Mouse (Mus musculus) left cerebral cortex, adult 11 months (tissue): ENCODE measurements at regions not wholly inside any gene's neighbourhood (a gene's known extent, or its start where the extent isn't known, plus 50 kb on each side); places are given as distances from the start of the nearest gene placed in this dataset.
"Not testable (repeated sequence)": the region's sequence is repeated elsewhere in the genome, so short reads cannot be mapped to it uniquely, and the experiment has no call there.

Experiments
- DNase-seq: peaks from one replicate; pipeline ENCODE4 v3.0.0; 2022; ENCODE audit warnings: low spot score

GRCm38 (mm10) chr14:120755389-120755788, 155.6 kb upstream of the Ipo5 start:
- DNase-seq, result no peak

GRCm38 (mm10) chr14:120758200-120758830, 152.7 kb upstream of the Ipo5 start:
- no peak for DNase-seq

- DNase-seq, result no peak
Measured at GRCm38 (mm10) chr14:120762168-120762567, 148.9 kb upstream of the Ipo5 start.

GRCm38 (mm10) chr14:120762733-120763132, 148.3 kb upstream of the Ipo5 start:
- DNase-seq, result no peak

- DNase-seq, result no peak
Measured at GRCm38 (mm10) chr14:120763796-120764195, 147.2 kb upstream of the Ipo5 start.

GRCm38 (mm10) chr14:120764386-120764785, 146.6 kb upstream of the Ipo5 start:
- no peak for DNase-seq

GRCm38 (mm10) chr14:120766451-120766850, 144.6 kb upstream of the Ipo5 start:
- DNase-seq, result no peak

GRCm38 (mm10) chr14:120770579-120770978, 140.4 kb upstream of the Ipo5 start:
- no peak for DNase-seq

- DNase-seq, result not testable (repeated sequence)
Measured at GRCm38 (mm10) chr14:120773001-120773400, 138.0 kb upstream of the Ipo5 start.

GRCm38 (mm10) chr14:120791828-120792554, 119.0 kb upstream of the Ipo5 start:
- DNase-seq, result no peak

- DNase-seq, result no peak
Measured at GRCm38 (mm10) chr14:120797916-120798490, 113.0 kb upstream of the Ipo5 start.

- no peak for DNase-seq
Measured at GRCm38 (mm10) chr14:120803191-120803590, 107.8 kb upstream of the Ipo5 start.

- no peak for DNase-seq
Measured at GRCm38 (mm10) chr14:120803739-120804138, 107.3 kb upstream of the Ipo5 start.

GRCm38 (mm10) chr14:120804183-120804848, 106.7 kb upstream of the Ipo5 start:
- no peak for DNase-seq

- DNase-seq, result no peak
Measured at GRCm38 (mm10) chr14:120805137-120805536, 105.9 kb upstream of the Ipo5 start.

GRCm38 (mm10) chr14:120805816-120806552, 105.0 kb upstream of the Ipo5 start:
- not testable (repeated sequence) for DNase-seq

- no peak for DNase-seq
Measured at GRCm38 (mm10) chr14:120806553-120806893, 104.5 kb upstream of the Ipo5 start.

- no peak for DNase-seq
Measured at GRCm38 (mm10) chr14:120809321-120809720, 101.7 kb upstream of the Ipo5 start.

GRCm38 (mm10) chr14:120813938-120814337, 97.1 kb upstream of the Ipo5 start:
- DNase-seq, result no peak

GRCm38 (mm10) chr14:120815126-120815525, 95.9 kb upstream of the Ipo5 start:
- not testable (repeated sequence) for DNase-seq

GRCm38 (mm10) chr14:120816529-120816928, 94.5 kb upstream of the Ipo5 start:
- DNase-seq, result no peak

GRCm38 (mm10) chr14:120826187-120826586, 84.8 kb upstream of the Ipo5 start:
- no peak for DNase-seq
